Mouse (Mus musculus) induced T-regulatory cell, adult 2 months (primary cell): ENCODE measurements around the gene Snx17.
"Not testable (repeated sequence)": the region's sequence is repeated elsewhere in the genome, so short reads cannot be mapped to it uniquely, and the experiment has no call there.

Experiments
- DNase-seq: peaks from one replicate; pipeline ENCODE4 v3.0.0-alpha.2; 2012; ENCODE audit warnings: low read depth

Snx17 gene

DNA sequence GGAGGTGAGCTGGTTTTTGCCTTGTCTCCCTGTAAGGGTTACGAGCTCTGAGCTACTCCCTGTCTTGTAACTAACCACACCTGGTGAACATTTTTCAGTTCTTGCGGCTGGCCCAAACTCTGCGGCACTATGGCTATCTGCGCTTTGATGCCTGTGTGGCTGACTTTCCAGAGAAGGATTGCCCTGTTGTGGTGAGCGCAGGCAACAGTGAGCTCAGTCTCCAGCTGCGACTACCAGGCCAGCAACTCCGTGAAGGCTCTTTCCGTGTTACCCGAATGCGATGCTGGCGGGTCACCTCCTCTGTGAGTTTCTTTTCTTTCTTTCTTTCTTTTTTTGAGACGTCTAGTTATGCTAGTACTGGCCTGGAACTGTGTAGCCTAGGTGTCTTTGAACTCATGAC lies 4.0 kb downstream of the Snx17 start:
- DNase-seq = no peak

DNA sequence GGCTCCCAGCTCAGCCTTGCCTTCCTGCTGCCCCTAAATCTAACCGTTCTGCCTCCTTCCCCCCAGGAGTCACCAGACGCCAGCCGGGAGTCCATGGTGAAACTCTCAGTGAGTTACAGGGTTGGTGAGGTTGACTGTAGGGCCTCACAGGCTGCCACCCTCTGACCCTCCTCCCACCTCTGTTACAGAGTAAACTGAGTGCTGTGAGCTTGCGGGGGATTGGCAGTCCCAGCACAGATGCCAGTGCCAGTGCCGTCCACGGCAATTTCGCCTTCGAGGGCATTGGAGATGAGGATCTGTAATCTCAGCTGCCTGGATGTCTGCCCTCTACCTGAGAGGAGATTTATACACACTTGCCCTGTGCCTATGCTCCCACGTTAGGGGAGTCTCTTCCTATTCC lies 5.1 kb downstream of the Snx17 start:
- no peak for DNase-seq

DNA sequence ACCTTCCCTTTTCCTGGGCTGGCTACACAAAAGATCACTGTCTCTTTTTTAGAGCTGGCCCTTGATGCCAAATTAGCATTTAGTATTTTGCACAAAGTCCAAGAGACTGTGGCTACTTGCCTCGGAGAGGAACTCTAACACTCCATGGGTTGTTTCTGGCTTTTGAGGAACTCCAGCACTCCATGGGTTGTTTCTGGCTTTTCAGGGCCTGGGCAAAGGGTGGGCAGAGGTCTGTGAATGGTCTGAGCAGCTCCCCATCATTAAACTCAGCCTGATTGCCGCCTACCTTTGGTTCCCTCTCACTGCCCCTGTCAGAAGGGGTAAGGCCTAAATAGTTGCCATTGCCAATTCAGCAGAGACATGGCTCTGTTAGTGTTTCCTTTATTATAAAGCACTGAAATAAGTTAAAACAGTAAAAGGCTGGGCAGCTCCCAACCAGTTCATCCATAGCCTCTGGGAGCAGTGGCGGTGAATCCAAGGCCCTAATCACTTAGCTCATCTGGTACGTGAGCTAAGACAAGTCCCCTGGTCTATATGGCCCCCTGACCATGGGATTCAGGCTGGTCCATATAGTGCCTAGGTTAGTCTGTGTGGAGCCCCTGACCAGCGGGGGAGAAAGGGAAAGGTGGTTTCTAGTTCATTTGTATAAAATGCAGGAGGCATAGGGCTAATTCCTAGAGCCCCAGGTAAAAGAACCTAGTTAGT lies 5.7 kb downstream of the Snx17 start:
- DNase-seq = no peak

DNA sequence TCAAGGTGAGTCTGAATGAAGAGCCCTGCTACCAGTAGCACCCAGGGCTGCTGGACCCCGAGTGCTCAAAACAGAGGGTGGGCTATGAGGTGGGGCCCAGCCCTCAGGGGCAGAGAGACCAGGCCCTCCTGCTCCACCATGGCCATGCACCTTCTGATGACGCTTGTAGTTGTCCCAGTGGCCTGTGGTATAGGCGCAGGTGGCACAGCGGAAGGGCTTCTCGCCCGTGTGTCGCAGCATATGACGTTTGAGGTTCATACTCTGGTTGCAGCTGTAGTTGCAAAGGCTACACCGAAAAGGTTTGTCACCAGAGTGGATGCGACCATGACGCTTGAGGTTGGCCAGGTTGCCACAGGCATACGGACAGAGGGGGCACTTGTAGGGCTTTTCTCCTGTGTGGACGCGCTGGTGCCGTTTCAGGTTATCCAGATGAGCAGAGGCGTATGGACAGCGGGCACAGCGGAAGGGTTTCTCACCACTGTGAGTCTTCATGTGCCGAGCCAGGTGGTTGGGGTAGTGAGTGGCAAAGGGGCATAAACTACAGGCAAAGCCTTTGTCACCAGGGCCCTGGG lies 6.4 kb downstream of the Snx17 start:
- DNase-seq = no peak

DNA sequence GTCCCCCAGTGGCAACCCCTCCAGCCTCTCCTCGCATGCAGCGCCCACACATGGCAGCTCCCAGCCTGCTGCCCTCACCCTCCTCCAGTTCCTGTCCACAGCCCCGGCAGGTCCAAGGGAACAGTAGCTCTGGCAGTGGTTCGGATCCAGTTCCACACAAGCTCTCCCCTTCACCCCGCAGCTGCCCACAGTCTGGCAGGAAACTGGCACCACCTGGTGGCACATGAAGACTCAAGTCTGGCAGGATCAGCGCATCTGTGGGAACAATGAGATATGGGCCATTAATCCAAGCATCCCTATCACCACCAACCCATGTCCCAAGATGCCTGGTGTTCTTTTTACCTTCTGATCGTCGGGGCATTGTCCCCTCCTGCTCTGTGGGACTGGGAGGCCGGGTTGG lies 6.9 kb downstream of the Snx17 start:
- no peak for DNase-seq

DNA sequence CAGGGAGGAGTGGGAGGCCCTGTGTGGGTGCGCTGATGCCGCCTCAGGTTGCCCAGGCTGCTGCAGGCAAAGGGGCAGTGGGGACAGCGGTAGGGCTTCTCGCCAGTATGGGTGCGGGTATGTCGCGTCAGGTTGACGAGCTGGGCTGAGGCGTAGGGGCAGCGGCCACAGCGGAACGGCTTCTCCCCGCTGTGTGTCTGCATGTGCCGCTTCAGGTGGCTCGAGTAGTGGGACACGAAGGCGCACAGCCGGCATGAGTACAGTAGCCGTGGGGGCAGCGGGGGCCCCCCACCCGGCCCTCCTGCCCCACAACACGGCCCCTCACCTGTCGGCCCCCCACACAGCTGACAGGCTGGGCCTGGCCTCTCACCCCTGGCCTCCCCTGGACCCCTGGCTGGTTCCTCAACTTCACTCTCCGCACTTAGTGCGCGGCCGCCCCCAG lies 7.3 kb downstream of the Snx17 start:
- peak; percentile 21 for DNase-seq

DNA sequence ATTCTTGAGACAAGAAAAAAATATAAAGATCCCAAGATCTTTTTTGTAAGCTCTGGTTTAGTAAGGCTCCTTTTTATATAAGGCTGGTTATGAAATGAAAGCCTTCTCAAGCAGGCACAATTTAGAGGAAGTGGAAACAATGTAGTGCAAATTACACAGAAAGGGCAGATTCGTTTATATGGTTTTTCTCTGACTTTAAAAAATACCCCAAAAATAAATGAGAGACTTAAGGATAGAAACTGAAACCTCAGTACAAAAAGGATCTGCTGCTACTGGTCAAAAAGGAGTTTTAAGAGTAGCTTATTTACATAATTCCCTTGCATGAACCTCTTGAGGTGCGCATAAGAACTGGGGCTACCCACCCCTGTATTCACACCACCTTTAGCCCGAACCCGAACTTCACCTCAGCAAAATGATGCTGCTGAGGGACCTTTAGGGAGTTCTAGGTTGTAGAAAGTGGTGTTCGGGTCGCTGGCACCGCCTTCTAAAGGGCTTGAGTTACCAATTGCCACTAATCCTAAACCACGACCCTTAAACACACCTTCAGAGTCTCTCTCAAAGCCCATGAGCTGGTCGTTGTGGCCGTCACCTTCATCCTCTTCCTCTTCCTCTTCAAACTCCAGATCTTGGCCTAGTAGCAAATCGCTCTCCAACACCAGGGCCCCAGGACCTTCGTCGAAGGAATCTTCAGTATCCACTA lies 8.2 kb downstream of the Snx17 start:
- DNase-seq = peak; percentile 62

DNA sequence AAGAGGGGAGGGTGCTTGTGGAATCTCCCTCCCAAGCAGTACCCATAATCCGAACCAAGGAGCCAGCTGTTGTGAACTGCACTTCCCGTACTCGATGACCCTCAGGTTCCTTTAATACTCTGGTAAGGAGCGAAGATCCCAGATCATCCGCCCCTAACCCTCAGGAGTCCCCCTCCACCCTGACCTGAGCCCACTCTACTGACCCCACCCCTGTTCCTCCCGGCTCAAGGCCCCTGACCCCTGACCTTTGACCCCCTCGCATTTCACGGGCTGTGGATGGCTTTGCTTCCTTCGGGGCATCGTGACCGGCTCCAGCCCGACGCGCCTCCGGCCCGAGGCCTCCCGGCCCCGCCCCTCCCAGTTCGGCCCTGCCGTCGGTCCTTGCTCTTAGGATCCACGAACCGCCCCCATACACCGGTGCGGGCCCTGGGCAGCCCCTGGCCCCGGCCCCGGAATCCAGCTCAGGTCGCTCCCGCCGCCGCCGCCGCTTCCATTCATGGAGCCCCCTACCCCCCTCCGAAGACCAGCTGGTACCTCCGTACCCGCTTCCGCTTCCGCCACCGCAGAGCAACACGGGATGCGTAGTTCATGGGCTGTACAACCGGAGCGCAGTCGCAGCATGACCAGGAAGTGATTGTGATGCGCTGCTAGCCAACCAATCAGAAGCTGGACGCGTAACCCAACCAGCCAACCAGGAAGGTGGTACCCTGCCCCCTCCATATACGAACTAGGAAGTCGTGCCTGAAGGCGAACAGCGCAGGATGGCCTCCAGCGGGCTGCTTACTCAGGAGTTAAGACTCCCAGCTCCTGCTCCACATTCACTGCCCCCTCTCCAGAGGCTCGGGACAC lies 8.9 kb downstream of the Snx17 start, which contains the start of gene Zfp513:
TSS of gene Zfp513 (minus strand) at position 562 of the 849 bp plus-strand sequence.
- DNase-seq = peak; percentile 98

DNA sequence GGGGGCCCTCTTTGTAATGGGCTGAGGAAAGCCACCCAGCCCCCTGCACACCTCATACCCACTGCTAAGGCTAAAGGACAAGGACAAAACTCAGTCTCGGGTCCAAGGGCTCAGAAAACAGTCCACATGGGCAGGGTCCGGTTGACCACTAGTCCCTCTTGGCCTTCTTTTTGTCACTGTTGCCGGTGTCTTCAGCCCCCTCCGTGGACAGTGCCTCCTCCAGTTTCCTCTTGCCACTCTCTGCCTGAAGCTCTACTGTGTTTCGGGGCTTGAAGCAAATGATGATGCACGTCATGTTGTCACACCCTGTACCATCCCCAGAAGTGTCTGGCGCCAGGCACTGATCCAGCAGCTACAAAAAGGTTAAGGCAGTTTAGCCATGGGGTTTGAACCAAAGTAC lies 9.9 kb downstream of the Snx17 start:
- peak; percentile 20 for DNase-seq

DNA sequence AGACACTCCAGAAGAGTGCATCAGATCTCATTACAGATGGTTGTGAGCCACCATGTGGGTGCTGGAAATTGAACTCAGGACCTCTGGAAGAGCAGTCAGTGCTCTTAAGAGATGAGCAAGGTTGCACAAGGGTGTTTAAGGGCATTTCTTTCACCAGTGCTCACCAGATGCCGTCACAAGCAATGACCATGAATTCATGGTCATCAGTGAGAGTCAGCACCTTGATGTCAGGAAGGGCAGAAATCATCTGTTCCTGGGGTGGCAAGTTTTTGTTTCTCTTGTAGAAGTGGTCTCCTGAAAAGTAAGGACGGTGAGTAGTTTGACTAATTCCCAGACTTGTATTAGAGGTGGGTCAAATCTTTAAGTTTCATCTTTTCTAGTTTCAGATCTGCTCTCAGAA lies 10.8 kb downstream of the Snx17 start:
- no peak for DNase-seq

DNA sequence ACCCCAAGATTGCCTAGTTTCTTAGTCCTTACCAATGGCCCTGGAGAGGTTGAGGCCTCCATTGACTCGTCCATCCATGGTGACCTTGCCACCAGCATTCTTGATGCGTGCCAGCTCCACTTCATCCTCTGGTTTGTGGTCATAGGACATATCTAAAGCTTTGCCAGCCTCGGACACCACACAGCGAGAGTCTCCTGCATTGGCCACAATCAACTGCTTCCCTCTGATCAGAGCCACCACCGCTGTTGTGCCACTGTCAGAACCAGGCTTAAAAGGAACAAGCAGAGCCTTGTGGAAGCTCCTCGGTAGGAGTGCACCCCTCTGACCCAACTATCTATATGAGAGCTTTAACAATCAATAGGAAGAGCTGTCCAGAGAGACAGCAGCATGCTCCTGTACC lies 11.4 kb downstream of the Snx17 start:
- DNase-seq = no peak

DNA sequence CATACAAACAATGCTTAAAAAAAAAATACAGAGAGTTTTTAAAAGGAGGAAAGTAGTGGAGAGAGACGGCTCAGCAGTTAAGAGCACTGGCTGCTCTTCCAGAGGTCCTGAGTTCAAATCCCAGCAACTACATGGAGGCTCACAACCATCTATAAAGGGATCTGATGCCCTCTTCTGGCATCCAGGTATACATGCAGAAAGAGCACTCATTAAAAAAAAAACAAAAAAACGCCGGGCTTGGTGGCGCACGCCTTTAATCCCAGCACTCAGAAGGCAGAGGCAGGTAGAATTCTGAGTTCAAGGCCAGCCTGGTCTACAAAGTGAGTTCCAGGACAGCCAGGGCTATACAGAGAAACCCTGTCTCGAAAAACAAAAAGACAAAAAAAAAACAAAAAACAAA lies 23.5 kb downstream of the Snx17 start:
- DNase-seq = not testable (repeated sequence)

DNA sequence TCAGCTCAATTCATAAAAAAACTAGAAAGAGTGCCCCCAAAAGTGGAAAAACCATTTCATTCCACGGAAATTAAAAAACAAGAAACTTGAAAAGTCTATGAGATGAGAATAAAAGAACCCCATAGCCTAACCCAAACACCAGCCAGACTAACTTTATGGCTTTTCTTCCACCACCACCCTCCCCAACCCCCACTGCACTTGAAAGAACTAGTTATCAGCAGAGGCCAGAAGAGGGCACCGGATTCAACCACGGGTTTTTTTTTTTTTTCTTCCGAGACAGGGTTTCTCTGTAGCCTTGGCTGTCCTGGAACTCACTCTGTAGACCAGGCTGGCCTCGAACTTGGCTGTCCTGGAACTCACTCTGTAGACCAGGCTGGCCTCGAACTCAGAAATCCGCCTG lies 25.3 kb downstream of the Snx17 start:
- DNase-seq = peak; percentile 77

DNA sequence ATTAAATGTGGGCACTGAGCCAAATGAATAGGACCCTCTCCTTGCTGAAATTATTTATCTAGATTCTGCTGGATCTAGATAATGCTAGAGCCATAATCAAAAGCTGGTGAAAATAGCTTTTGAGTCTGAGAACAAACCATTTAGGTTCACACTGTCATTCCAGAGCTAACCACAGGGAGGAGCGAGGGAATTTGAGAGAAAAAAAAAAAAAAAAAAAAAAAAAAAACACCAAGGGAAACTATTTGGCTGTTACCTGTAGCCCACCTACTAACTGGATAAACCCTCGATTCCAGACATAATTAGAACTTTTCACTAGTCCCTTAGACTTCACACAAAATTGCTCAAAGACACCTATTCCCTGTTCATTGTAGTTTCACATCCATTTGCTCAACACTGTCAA lies 26.0 kb downstream of the Snx17 start:
- DNase-seq = peak; percentile 69

DNA sequence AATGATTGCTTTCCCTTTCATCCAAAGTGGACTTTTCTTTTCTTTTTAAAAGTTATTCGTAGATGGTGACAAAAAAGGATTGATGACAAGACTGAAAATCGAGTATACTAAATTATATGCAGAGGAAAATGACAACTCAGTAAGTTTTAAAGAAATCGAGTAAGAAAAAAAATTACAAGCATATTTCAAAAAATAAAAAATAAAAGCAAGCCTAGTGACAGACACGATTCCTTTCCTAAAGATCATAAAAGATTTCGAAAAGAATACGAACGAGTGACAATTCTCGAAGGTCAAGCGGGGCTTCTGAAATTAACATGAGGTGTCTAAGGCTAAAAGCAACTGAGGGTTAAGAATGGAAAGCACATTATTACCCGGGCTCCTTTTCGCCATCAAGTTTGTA lies 26.4 kb downstream of the Snx17 start:
- no peak for DNase-seq

DNA sequence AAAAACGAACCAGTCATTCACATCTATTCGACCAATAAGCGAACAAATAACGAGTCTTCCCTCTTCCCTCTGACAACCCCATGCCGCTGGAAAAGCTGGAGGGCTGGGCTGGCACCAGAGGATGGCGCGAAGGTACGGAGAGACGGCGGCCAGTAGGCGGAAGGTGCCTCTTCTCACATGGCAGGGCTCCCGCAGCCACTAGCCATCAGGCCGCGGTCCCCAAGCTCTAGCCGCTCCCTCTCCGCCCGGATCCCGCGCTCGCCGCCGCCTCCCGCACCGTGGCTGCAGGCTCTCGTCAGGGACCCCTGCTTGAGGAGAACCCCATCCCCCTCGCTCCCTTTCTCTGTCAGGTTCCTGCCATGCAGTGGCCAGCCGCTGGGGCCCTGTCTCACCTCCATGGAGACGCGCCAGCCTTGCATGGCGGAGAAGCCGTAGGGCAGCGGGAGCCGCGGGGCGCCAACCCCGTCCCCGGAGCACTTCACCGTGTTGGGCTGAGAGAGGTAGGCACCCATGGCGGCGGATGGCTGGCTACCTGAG lies 27.0 kb downstream of the Snx17 start:
- no peak for DNase-seq

DNA sequence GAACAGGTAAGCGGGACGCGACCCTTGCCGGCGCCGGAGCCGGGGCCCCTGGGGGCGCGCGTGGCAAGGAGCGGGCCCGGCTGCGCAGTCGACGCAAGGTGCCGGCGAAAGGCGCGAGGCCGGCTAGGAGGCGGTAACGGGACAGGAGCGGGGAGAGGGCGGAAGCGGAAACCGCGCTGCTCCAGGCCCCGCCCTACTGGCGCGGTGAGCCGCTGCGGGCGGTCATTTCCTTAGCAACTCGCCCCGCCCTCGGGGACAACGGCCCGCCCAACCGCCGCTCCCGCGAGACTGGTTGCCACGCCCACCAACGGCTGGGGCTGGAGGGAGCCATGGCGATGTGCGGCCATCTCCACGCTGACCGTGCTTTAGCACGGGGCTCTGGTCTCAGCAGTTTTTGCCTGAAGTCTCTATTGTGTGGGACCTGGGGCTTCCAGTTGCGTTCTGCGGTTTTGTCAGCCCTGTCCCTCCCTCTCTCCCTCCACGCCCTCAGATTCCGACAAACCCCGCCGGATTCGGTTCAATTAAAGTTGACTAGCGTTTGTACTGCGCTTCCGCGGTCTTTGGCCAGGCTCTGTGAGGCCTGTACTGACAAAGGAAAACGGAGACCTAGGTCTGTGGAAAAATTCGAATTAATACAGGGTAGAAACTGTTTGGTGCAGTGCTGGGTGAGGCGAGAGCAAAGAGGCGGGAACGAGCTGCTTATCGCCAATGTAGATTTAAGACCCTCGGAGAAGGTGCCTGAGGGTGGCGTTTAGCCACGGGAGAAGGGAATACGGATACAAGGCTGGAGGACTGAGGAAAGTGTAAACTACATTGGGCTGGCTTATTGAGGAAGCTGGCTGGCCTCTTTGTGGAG lies 27.6 kb downstream of the Snx17 start, which contains the start of gene Ppm1g:
TSS of gene Ppm1g (minus strand) at position 240 of the 856 bp plus-strand sequence.
- DNase-seq = peak; percentile 98

DNA sequence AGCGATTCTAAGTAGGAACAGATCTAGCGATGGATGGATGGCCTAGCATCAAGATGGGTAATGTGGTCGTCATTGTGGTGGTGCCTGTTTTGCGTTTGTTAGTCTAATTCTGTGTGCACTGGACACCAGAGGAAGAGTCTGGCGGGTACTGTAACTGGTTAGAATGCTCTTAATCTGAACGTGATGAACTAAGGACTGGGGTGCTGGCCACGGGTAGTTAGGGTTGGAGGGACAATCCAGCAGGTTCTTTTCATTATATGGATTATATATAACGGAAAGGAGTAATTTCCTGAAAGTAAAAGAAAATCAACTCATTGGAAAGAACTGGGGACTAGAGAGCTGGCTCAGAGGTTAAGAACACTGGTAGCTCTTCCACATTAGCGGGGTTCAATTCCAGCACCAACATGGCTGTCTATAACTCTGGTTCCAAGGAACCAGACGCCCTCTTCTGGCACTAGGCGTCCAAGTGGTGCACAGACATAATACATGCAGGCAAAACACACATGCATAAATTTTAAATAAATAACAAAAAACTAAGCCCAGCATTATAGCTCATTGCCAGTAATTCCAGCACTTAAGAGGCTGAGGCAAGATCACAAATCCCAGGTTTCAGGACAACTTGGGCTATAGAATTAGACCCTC lies 28.4 kb downstream of the Snx17 start:
- peak; percentile 64 for DNase-seq

DNA sequence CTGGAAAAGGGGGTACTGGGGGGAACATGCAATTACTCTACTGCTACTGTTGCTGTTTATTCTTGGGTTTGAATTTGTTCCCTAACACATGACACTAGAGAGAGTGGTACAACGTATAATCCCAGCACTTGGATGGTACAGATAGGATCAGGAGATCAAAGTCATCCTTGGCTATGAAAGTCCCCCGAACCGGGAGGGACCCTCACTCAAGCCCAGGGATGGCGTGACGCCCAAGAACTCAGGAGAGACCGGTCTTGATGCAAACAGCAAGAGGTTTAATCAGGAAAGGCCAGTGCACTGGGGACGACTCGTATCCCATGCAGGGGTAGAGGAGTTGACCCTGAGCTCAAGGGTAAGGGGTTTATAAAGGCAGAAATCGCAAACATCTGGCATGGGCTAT lies 29.7 kb downstream of the Snx17 start:
- no peak for DNase-seq

DNA sequence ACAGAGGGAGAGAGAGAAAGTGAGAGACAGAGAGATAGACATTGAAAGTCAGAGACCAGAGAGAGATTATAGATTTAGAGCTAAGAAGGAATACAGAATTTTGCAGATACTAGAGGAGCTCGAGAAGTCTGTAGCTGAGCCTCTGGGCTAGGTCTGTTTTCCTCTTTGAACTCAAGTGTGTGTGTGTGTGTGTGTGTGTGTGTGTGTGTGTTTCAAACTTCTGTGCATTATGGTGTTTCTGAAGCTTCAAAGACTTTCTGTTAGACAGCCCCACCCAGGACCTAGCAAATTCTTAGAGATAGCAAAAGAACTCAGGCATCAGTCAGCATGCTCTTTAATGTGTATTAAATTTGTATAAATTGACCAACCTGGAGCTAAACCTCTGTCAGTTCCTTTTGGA lies 33.6 kb downstream of the Snx17 start:
- DNase-seq = no peak
